Mouse (Mus musculus): ENCODE results near the gene Ptpn21. TPM values are rescaled to one million over a fixed set of nuclear protein-coding genes. Genes with fewer than 3 reads are reported as not detected.

Gene Ptpn21
- polyA plus RNA-seq (2015; fragmentation: Nextera tagmentation; extraction: Ambion mirVana) = 7.7 TPM in 2 replicates

GRCm38 (mm10) chr12:98736951-98737800, at the start of gene Ptpn21:
Gene Ptpn21 (minus strand): TSS chr12:98737405.
- H3K27me3 ChIP-seq (replicated peaks) = no peaks in the 10 kb centered on the region
- H3K36me3 ChIP-seq = no peaks in the 10 kb centered on the region
- peak; percentile 74 for ATAC-seq
- H3K27ac ChIP-seq = peak within 1 kb of the TSS; percentile 93
- H3K9ac ChIP-seq = peak within 1 kb of the TSS; percentile 90
- under 1% methylated on average over 66 of the region's 75 CpGs for WGBS
- H3K4me2 ChIP-seq (replicated peaks) = peak within 1 kb of the TSS; percentile 62
- no peaks in the 10 kb centered on the region for H3K9me3 ChIP-seq
- peaks cover 24% of the 10 kb centered on the region for H3K4me1 ChIP-seq (replicated peaks)
- peak within 1 kb of the TSS; percentile 86 for H3K4me3 ChIP-seq (replicated peaks)

GRCm38 (mm10) chr12:98784251-98784650, 47.0 kb upstream of the Ptpn21 start:
- ATAC-seq = no peak
- Histone ChIP-seq H3K4me2 (replicated peaks) (no peak overlapping the region), H3K4me1 (replicated peaks) (no peaks in the 10 kb centered on the region), H3K9ac (no peak overlapping the region), H3K36me3 (peaks cover 27% of the 10 kb centered on the region), H3K4me3 (replicated peaks) (no peak overlapping the region), H3K9me3 (no peaks in the 10 kb centered on the region), H3K27me3 (replicated peaks) (no peaks in the 10 kb centered on the region), H3K27ac (no peak overlapping the region)
- WGBS = 95% methylated on average over 1 of the region's 1 CpGs

- Histone ChIP-seq H3K36me3 (peaks cover 24% of the 10 kb centered on the region), H3K27me3 (replicated peaks) (no peaks in the 10 kb centered on the region), H3K4me2 (replicated peaks) (no peak overlapping the region), H3K4me3 (replicated peaks) (no peak overlapping the region), H3K9ac (no peak overlapping the region), H3K27ac (no peak overlapping the region), H3K9me3 (no peaks in the 10 kb centered on the region), H3K4me1 (replicated peaks) (no peaks in the 10 kb centered on the region)
- no peak for ATAC-seq
- WGBS = 84% methylated on average over 4 of the region's 4 CpGs
Observed at GRCm38 (mm10) chr12:98779148-98779547, 41.9 kb upstream of the Ptpn21 start.

GRCm38 (mm10) chr12:98777509-98777908, 40.3 kb upstream of the Ptpn21 start:
- H3K4me2 ChIP-seq (replicated peaks) = no peak overlapping the region
- H3K36me3 ChIP-seq = peaks cover 20% of the 10 kb centered on the region

GRCm38 (mm10) chr12:98766241-98766640, 29.0 kb upstream of the Ptpn21 start:
- H3K36me3 ChIP-seq = peaks cover 15% of the 10 kb centered on the region; the same call in 1 of the 2 replicates
- no peak overlapping the region for H3K4me2 ChIP-seq (replicated peaks)
- no peaks in the 10 kb centered on the region for H3K9me3 ChIP-seq
- no peak overlapping the region for H3K9ac ChIP-seq
- ATAC-seq = no peak
- WGBS = 91% methylated on average over 2 of the region's 2 CpGs
- no peak overlapping the region for H3K27ac ChIP-seq
- no peaks in the 10 kb centered on the region for H3K27me3 ChIP-seq (replicated peaks)
- no peaks in the 10 kb centered on the region for H3K4me1 ChIP-seq (replicated peaks)
- H3K4me3 ChIP-seq (replicated peaks) = no peak overlapping the region

More at GRCm38 (mm10) chr12:98777509-98777908, 40.3 kb upstream of the Ptpn21 start:
- H3K9me3 ChIP-seq = no peaks in the 10 kb centered on the region
- H3K4me3 ChIP-seq (replicated peaks) = no peak overlapping the region
- H3K4me1 ChIP-seq (replicated peaks) = no peaks in the 10 kb centered on the region
- no peak overlapping the region for H3K9ac ChIP-seq
- H3K27me3 ChIP-seq (replicated peaks) = no peaks in the 10 kb centered on the region
- 69% methylated on average over 3 of the region's 3 CpGs for WGBS
- ATAC-seq = no peak
- H3K27ac ChIP-seq = no peak overlapping the region

GRCm38 (mm10) chr12:98759700-98760099, 22.5 kb upstream of the Ptpn21 start:
- H3K4me3 ChIP-seq (replicated peaks) = no peak overlapping the region
- H3K4me1 ChIP-seq (replicated peaks) = no peaks in the 10 kb centered on the region
- H3K4me2 ChIP-seq (replicated peaks) = no peak overlapping the region
- no peak overlapping the region for H3K27ac ChIP-seq
- no peak for ATAC-seq
- no peak overlapping the region for H3K9ac ChIP-seq
- no peaks in the 10 kb centered on the region for H3K9me3 ChIP-seq
- H3K27me3 ChIP-seq (replicated peaks) = no peaks in the 10 kb centered on the region
- WGBS = 89% methylated on average over 6 of the region's 6 CpGs
- H3K36me3 ChIP-seq = peaks cover 6% of the 10 kb centered on the region; the same call in 1 of the 2 replicates

- H3K9ac ChIP-seq = no peak overlapping the region
- H3K4me2 ChIP-seq (replicated peaks) = no peak overlapping the region
- no peak overlapping the region for H3K4me3 ChIP-seq (replicated peaks)
- no peaks in the 10 kb centered on the region for H3K4me1 ChIP-seq (replicated peaks)
- no peaks in the 10 kb centered on the region for H3K27me3 ChIP-seq (replicated peaks)
- no peak for ATAC-seq
- H3K36me3 ChIP-seq = peaks cover 6% of the 10 kb centered on the region; the same call in 1 of the 2 replicates
- 90% methylated on average over 6 of the region's 6 CpGs for WGBS
- no peaks in the 10 kb centered on the region for H3K9me3 ChIP-seq
- no peak overlapping the region for H3K27ac ChIP-seq
Observed at GRCm38 (mm10) chr12:98757636-98758035, 20.4 kb upstream of the Ptpn21 start.

- Histone ChIP-seq H3K4me3 (replicated peaks) (peak overlapping the region; percentile 94), H3K27me3 (replicated peaks) (no peaks in the 10 kb centered on the region), H3K4me1 (replicated peaks) (peaks cover 8% of the 10 kb centered on the region; the same call in 1 of the 2 replicates), H3K27ac (peak overlapping the region; percentile 86), H3K4me2 (replicated peaks) (peak overlapping the region; percentile 62), H3K36me3 (no peaks in the 10 kb centered on the region), H3K9me3 (no peaks in the 10 kb centered on the region), H3K9ac (peak overlapping the region; percentile 91)
- ATAC-seq = peak; percentile 52
- 1% methylated on average over 14 of the region's 14 CpGs for WGBS
Observed at GRCm38 (mm10) chr12:98747380-98747753, 10.2 kb upstream of the Ptpn21 start.

GRCm38 (mm10) chr12:98746746-98747379, 9.7 kb upstream of the Ptpn21 start, which contains the start of gene Zc3h14:
Gene Zc3h14 (plus strand): TSS chr12:98746964.
- ATAC-seq = peak; percentile 94
- Histone ChIP-seq H3K27me3 (replicated peaks) (no peaks in the 10 kb centered on the region), H3K27ac (peak within 1 kb of the TSS; percentile 86), H3K9ac (peak within 1 kb of the TSS; percentile 91), H3K36me3 (no peaks in the 10 kb centered on the region), H3K4me1 (replicated peaks) (peaks cover 8% of the 10 kb centered on the region; the same call in 1 of the 2 replicates), H3K9me3 (no peaks in the 10 kb centered on the region), H3K4me2 (replicated peaks) (peak within 1 kb of the TSS; percentile 62), H3K4me3 (replicated peaks) (peak within 1 kb of the TSS; percentile 94)
- under 1% methylated on average over 80 of the region's 87 CpGs for WGBS

GRCm38 (mm10) chr12:98746131-98746530, 8.9 kb upstream of the Ptpn21 start:
- H3K4me3 ChIP-seq (replicated peaks) = no peak overlapping the region
- no peaks in the 10 kb centered on the region for H3K36me3 ChIP-seq
- peak; percentile 71 for ATAC-seq
- no peak overlapping the region for H3K4me2 ChIP-seq (replicated peaks)
- H3K27me3 ChIP-seq (replicated peaks) = no peaks in the 10 kb centered on the region
- peaks cover 11% of the 10 kb centered on the region for H3K4me1 ChIP-seq (replicated peaks)
- WGBS = 21% methylated on average over 2 of the region's 2 CpGs
- no peak overlapping the region for H3K9ac ChIP-seq
- no peak overlapping the region for H3K27ac ChIP-seq
- H3K9me3 ChIP-seq = no peaks in the 10 kb centered on the region

GRCm38 (mm10) chr12:98745626-98746025, 8.4 kb upstream of the Ptpn21 start:
- H3K9me3 ChIP-seq = no peaks in the 10 kb centered on the region
- ATAC-seq = no peak

GRCm38 (mm10) chr12:98741011-98741501, 3.9 kb upstream of the Ptpn21 start:
- H3K27ac ChIP-seq = no peak overlapping the region
- peak; percentile 33 for ATAC-seq
- H3K9ac ChIP-seq = no peak overlapping the region
- no peak overlapping the region for H3K4me2 ChIP-seq (replicated peaks)
- H3K4me1 ChIP-seq (replicated peaks) = peaks cover 15% of the 10 kb centered on the region
- H3K27me3 ChIP-seq (replicated peaks) = no peaks in the 10 kb centered on the region
- H3K36me3 ChIP-seq = no peaks in the 10 kb centered on the region
- 39% methylated on average over 3 of the region's 3 CpGs for WGBS
- no peaks in the 10 kb centered on the region for H3K9me3 ChIP-seq
- no peak overlapping the region for H3K4me3 ChIP-seq (replicated peaks)

More at GRCm38 (mm10) chr12:98745626-98746025, 8.4 kb upstream of the Ptpn21 start:
- Histone ChIP-seq H3K4me3 (replicated peaks) (no peak overlapping the region), H3K27ac (no peak overlapping the region), H3K4me2 (replicated peaks) (no peak overlapping the region), H3K27me3 (replicated peaks) (no peaks in the 10 kb centered on the region), H3K36me3 (no peaks in the 10 kb centered on the region), H3K4me1 (replicated peaks) (peaks cover 14% of the 10 kb centered on the region), H3K9ac (no peak overlapping the region)
- 56% methylated on average over 4 of the region's 4 CpGs for WGBS
